ENCODE assay signal across 7 mouse cellular contexts in genomic region chr10:26995987-26996386, GRCm38 (mm10).
DNase-seq lines count a peak whose midpoint lies in the region; ATAC-seq lines count a peak whose summit lies in the region.

No protein-coding gene starts in this region.

- peak; percentile 31 for DNase-seq in kidney, adult 9 months
- DNase-seq in kidney, postnatal 14 days = no peak
- no peak for DNase-seq in cerebellum, postnatal 25 days
- DNase-seq in cerebellum, postnatal 36 days = no peak

- peak; percentile 68 for ATAC-seq in CD4-positive, CD25-positive, alpha-beta regulatory T cell, adult 4 months
- ATAC-seq in common myeloid progenitor, adult 5-6 weeks (replicated peaks; ENCODE audit: low read depth, poor library complexity, severe bottlenecking) = peak; percentile 84
- ATAC-seq in megakaryocyte progenitor cell, adult 5-6 weeks (replicated peaks; ENCODE audit: poor library complexity) = peak; percentile 91
